Mouse (Mus musculus) stomach, embryonic 14.5 days (tissue): ENCODE measurements around the gene Tspan5. TPM values are rescaled to one million over a fixed set of nuclear protein-coding genes. Genes with fewer than 3 reads are reported as not detected.

Source experiments
- ATAC-seq: fragments of 200-750 bp; cut with Nextera tagmentation; 2 replicates; pipeline ENCODE4 v1.8.0; 2017; ENCODE audit warnings: low read depth, moderate TSS enrichment; ENCODE audit not compliant: insufficient number of reproducible peaks, insufficient read depth, low FRiP score
- H3K27ac ChIP-seq: fragments of 300-500 bp; sonication (generic); 2 replicates; pipeline ENCODE4 v1.5.1; 2014; ENCODE audit warnings: mild to moderate bottlenecking, low read length, moderate library complexity, mixed read lengths
- H3K27me3 ChIP-seq: fragments of 300-500 bp; sonication (generic); 2 replicates; pipeline ENCODE4 v1.6.1; 2014; ENCODE audit warnings: low read length, control low read depth, mixed read lengths; ENCODE audit not compliant: control insufficient read depth, insufficient read depth
- H3K36me3 ChIP-seq: fragments of 300-500 bp; sonication (generic); 2 replicates; pipeline ENCODE4 v1.6.1; 2014; ENCODE audit warnings: mild to moderate bottlenecking, control low read depth, low read length, moderate library complexity, mixed read lengths; ENCODE audit not compliant: control insufficient read depth, insufficient read depth
- H3K4me1 ChIP-seq: fragments of 300-500 bp; sonication (generic); 2 replicates; pipeline ENCODE4 v1.6.1; 2014; ENCODE audit warnings: low read length, control low read depth, mixed read lengths; ENCODE audit not compliant: control insufficient read depth, insufficient read depth
- H3K4me2 ChIP-seq: fragments of 300-500 bp; sonication (generic); replicated peaks from 2 replicates; pipeline ENCODE4 v1.6.1; 2014; ENCODE audit warnings: low read depth, low read length, control low read depth
- H3K4me3 ChIP-seq: fragments of 300-500 bp; sonication (generic); 2 replicates; pipeline ENCODE4 v1.5.1; 2014; ENCODE audit warnings: low read depth, low read length, control low read depth
- H3K9ac ChIP-seq: fragments of 300-500 bp; sonication (generic); replicated peaks from 2 replicates; pipeline ENCODE4 v1.6.1; 2014; ENCODE audit warnings: low read depth, mild to moderate bottlenecking, control low read depth, low read length, moderate library complexity, mixed read lengths
- H3K9me3 ChIP-seq: fragments of 300-500 bp; sonication (generic); 2 replicates; pipeline ENCODE4 v1.6.1; 2016; ENCODE audit warnings: low read depth, low read length, control low read depth; ENCODE audit not compliant: control insufficient read depth
- WGBS: fragments of 180-500 bp; shearing (Covaris S2); extraction: QIAGEN DNeasy Blood & Tissue Kit; methylation state at CpG from one replicate; pipeline ENCODE4 v1.1.7; 2014; 5-methylcytosine and 5-hydroxymethylcytosine counted together
- polyA plus RNA-seq: library from polyadenylated mRNA; unstranded; fragments of >200 nt; fragmentation: Nextera tagmentation; extraction: Ambion mirVana; gene quantifications from 2 replicates; pipeline ENCODE4 v1.2.1, GENCODE M21; 2014

Tspan5 gene
- polyA plus RNA-seq, 1 experiment from 2014 or later: 34.3 TPM

GRCm38 (mm10) chr3:138857805-138858546 is 116.0 kb downstream of the Tspan5 start:
- Histone ChIP-seq H3K4me1 (peaks cover 41% of the 10 kb centered on the region), H3K9ac (no peak overlapping the region), H3K36me3 (no peaks in the 10 kb centered on the region), H3K27me3 (no peaks in the 10 kb centered on the region), H3K27ac (peak overlapping the region; percentile 85), H3K4me2 (no peak overlapping the region), H3K4me3 (no peak overlapping the region), H3K9me3 (no peaks in the 10 kb centered on the region)
- WGBS: 28% methylated on average over 12 of the region's 12 CpGs
- ATAC-seq: peak; percentile 62; the same call in 1 of the 2 replicates

- no peak overlapping the region for H3K4me2 ChIP-seq
- no peaks in the 10 kb centered on the region for H3K36me3 ChIP-seq
- 67% methylated on average over 6 of the region's 6 CpGs for WGBS
- peak overlapping the region; percentile 85; the same call in 1 of the 2 replicates for H3K27ac ChIP-seq
- no peak overlapping the region for H3K9ac ChIP-seq
- no peak for ATAC-seq
- no peaks in the 10 kb centered on the region for H3K27me3 ChIP-seq
- peaks cover 36% of the 10 kb centered on the region for H3K4me1 ChIP-seq
- H3K9me3 ChIP-seq: no peaks in the 10 kb centered on the region
- H3K4me3 ChIP-seq: no peak overlapping the region
Measured at GRCm38 (mm10) chr3:138858649-138859048, 116.7 kb downstream of the Tspan5 start.

- Histone ChIP-seq H3K27ac (no peak overlapping the region; the same call in 1 of the 2 replicates), H3K4me2 (no peak overlapping the region), H3K36me3 (no peaks in the 10 kb centered on the region), H3K9me3 (no peaks in the 10 kb centered on the region), H3K9ac (no peak overlapping the region), H3K27me3 (no peaks in the 10 kb centered on the region), H3K4me1 (peaks cover 31% of the 10 kb centered on the region), H3K4me3 (no peak overlapping the region)
- 89% methylated on average over 8 of the region's 8 CpGs for WGBS
- no peak for ATAC-seq
Measured at GRCm38 (mm10) chr3:138859166-138859565, 117.2 kb downstream of the Tspan5 start.

DNA sequence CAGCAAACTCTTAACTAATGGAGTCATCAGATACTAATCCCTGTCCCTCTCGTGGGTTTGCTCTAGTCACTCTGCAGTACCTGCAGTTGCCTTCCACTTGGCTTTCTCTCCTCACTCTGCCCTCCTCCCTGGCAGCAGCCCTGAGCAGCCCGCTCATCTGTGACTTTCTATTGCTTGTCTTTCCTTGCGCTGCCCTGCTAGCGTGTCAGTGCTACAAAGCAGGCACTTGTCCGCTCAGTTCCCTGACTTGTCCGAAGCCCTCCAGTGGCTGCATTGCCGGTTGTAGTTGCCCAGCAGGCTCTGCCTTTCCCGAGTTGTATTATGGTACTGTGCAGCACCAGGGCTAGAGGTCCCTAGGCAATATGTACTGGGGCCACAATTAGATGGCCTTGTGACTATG is 117.7 kb downstream of the Tspan5 start:
- H3K4me1 ChIP-seq: peaks cover 31% of the 10 kb centered on the region

DNA sequence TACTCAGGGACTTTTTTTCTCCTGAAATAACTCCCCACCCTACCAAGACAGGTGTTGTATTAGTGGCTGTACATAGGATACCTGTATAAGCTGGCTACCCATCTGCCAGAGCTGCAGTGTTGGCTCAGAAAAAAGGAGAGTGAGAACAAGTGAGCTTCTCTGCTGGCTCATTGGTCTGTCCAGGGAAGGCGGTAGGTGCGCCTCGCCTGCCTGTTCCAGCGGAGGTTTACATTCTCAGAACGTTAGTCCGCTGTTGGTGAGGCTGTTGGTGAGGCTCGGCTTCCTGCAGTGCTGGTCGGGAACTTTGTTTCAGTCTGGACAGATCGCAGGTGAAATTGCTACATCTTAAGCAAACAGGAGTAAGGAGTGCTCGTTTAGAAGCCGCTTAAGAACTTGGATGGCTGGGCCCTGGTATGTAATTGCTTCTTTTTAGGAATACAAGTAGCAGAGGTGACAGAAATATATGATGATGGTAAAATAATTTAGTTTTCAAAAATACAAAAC is 118.3 kb downstream of the Tspan5 start:
- 43% methylated on average over 11 of the region's 11 CpGs for WGBS
- no peak overlapping the region for H3K4me2 ChIP-seq

More for the DNA sequence above, 117.7 kb downstream of the Tspan5 start:
- Histone ChIP-seq H3K4me2 (no peak overlapping the region), H3K36me3 (no peaks in the 10 kb centered on the region), H3K9ac (no peak overlapping the region), H3K27me3 (no peaks in the 10 kb centered on the region), H3K4me3 (no peak overlapping the region), H3K9me3 (no peaks in the 10 kb centered on the region), H3K27ac (no peak overlapping the region)
- ATAC-seq: no peak
- WGBS: 70% methylated on average over 8 of the region's 8 CpGs

DNA sequence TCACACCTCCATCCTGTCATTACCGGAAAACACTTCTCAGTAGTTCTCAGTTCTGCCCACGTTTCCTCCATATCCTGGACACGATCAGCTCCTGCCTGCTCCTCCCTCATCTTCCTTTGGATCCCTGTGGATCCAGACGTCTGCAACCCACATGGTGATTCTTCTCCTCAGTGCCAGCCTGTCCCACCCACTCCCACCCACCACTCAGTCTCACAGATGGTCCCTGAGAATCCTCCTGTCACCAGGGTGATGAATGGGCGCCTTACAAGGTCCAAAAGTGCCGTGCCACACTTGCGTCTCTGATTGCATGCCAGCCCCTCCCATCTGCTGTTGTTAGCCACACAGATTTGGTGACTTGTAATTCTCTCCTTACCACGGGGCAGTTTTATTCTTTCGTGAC is 119.0 kb downstream of the Tspan5 start:
- Histone ChIP-seq H3K27me3 (no peaks in the 10 kb centered on the region), H3K4me2 (no peak overlapping the region), H3K9ac (no peak overlapping the region), H3K36me3 (no peaks in the 10 kb centered on the region), H3K27ac (no peak overlapping the region), H3K4me1 (peaks cover 31% of the 10 kb centered on the region), H3K9me3 (no peaks in the 10 kb centered on the region), H3K4me3 (no peak overlapping the region)
- ATAC-seq: no peak
- WGBS: 53% methylated on average over 9 of the region's 9 CpGs

More for the DNA sequence above, 118.3 kb downstream of the Tspan5 start:
- Histone ChIP-seq H3K36me3 (no peaks in the 10 kb centered on the region), H3K27me3 (no peaks in the 10 kb centered on the region), H3K9ac (no peak overlapping the region), H3K27ac (no peak overlapping the region), H3K4me3 (no peak overlapping the region), H3K9me3 (no peaks in the 10 kb centered on the region), H3K4me1 (peaks cover 31% of the 10 kb centered on the region)
- no peak; the same call in 1 of the 2 replicates for ATAC-seq

DNA sequence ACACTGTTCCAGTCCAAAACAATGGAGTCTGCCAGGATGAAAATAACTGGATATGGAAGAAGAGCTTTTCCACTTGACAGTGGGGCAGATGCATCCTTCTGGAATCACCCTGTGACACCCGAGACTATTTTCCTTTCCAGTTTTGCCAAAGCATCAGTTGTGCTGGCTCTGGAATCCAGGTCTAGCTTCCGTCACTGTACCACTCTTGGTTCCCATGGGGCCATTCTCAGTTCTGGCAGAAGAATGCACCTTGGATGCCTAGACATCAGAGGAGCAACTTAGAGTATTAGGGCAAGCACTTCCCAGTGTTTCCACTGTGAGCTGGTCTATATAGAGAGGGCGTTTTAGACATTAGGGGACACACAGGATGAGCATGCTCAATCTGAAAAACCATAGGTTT is 119.6 kb downstream of the Tspan5 start:
- no peak overlapping the region for H3K4me2 ChIP-seq
- WGBS: 86% methylated on average over 3 of the region's 3 CpGs
- ATAC-seq: no peak

DNA sequence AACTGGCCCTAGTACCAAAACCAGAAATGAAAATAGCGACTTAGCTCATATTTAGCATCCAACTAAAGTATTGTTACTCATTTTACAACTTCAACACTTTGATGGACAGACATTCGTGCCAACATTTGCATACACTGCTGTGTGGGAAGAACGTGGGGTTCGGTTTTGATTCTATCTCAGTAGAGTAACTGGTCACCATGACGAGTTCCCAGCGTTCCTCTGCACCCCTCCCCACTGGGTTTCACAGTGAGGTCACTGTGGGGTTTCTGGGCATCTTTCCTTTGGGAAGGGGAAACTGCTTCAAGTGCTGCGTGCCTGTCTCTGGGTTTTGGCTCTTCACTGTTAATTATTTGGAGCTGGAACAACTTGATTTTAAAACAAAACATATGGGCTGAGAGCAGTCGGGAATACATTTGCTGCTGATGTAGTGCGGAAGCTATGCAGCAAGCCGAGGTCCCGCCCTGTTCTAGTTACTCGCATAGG is 122.2 kb downstream of the Tspan5 start:
- no peak for ATAC-seq

More for the DNA sequence above, 119.6 kb downstream of the Tspan5 start:
- Histone ChIP-seq H3K27ac (no peak overlapping the region), H3K9me3 (no peaks in the 10 kb centered on the region), H3K4me1 (peaks cover 31% of the 10 kb centered on the region), H3K4me3 (no peak overlapping the region), H3K27me3 (no peaks in the 10 kb centered on the region), H3K36me3 (no peaks in the 10 kb centered on the region), H3K9ac (no peak overlapping the region)

More for the DNA sequence above, 122.2 kb downstream of the Tspan5 start:
- Histone ChIP-seq H3K9me3 (no peaks in the 10 kb centered on the region), H3K4me1 (peaks cover 6% of the 10 kb centered on the region; the same call in 1 of the 2 replicates), H3K9ac (no peak overlapping the region), H3K36me3 (no peaks in the 10 kb centered on the region), H3K27me3 (no peaks in the 10 kb centered on the region), H3K4me2 (no peak overlapping the region), H3K27ac (peak overlapping the region; percentile 30; the same call in 1 of the 2 replicates), H3K4me3 (no peak overlapping the region)
- 70% methylated on average over 12 of the region's 12 CpGs for WGBS
